Comparison of ENCODE assay signal across 8 mouse cellular contexts in genomic region chr11:51289564-51290041, GRCm38 (mm10). TPM values are rescaled to one million over a fixed set of nuclear protein-coding genes. Genes with fewer than 3 reads are reported as not detected.
A peak's percentile ranks its signal among the peaks of the same experiment; 100 is the strongest.
DNase-seq lines count a peak whose midpoint lies in the region; ATAC-seq and TF ChIP-seq lines count a peak whose summit lies in the region.

Col23a1 (plus strand) TSS chr11:51289920.

- peak within 1 kb of the TSS; percentile 97 for H3K4me2 ChIP-seq in forebrain, postnatal 0 days (ENCODE audit: low read depth)

- H3K27ac ChIP-seq in cerebellum, adult 2 months (ENCODE audit: insufficient read depth, low read length) = no peak within 1 kb of the TSS
- no peak within 1 kb of the TSS for H3K27ac ChIP-seq in forebrain, postnatal 0 days (ENCODE audit: low read depth, low read length)
- no peak within 1 kb of the TSS for H3K27ac ChIP-seq in olfactory bulb, adult 2 months (ENCODE audit: insufficient read depth, low read depth, low read length)

- ATAC-seq in forebrain, postnatal 0 days = peak; percentile 80

- peak within 1 kb of the TSS; percentile 52 for H3K9ac ChIP-seq in forebrain, postnatal 0 days

- peak within 1 kb of the TSS; percentile 34 for H3K4me3 ChIP-seq in cerebellum, adult 2 months (replicated peaks; ENCODE audit: insufficient read depth, low read depth, low read length)
- peak within 1 kb of the TSS; percentile 56 for H3K4me3 ChIP-seq in forebrain, postnatal 0 days (ENCODE audit: low read depth, low read length)
- peak within 1 kb of the TSS; percentile 84 for H3K4me3 ChIP-seq in lung, adult 2 months (replicated peaks; ENCODE audit: extremely low read depth, low read depth, low read length)
- peak within 1 kb of the TSS; percentile 55 for H3K4me3 ChIP-seq in olfactory bulb, adult 2 months (ENCODE audit: insufficient read depth, low read depth, low read length)

- TF ChIP-seq CTCF in cerebellum, adult 2 months (IDR thresholded peaks at IDR 0.05; ENCODE audit: borderline replicate concordance, insufficient read depth, low read depth, low read length) = peak; percentile 69
- TF ChIP-seq CTCF in forebrain, postnatal 0 days (IDR thresholded peaks at IDR 0.05; ENCODE audit: low read depth) = peak; percentile 95
- peak; percentile 79 for TF ChIP-seq CTCF in lung, adult 2 months (IDR thresholded peaks at IDR 0.05; ENCODE audit: insufficient read depth, low read length)
- TF ChIP-seq CTCF in olfactory bulb, adult 2 months (IDR thresholded peaks at IDR 0.05; ENCODE audit: insufficient read depth, low read depth, low read length) = peak; percentile 88

- WGBS in cerebellum, adult 2 months = under 1% methylated on average over 37 of the region's 38 CpGs
- 3% methylated on average over 37 of the region's 38 CpGs for WGBS in forebrain, postnatal 0 days
- under 1% methylated on average over 38 of the region's 38 CpGs for WGBS in lung, adult 2 months
- WGBS in olfactory bulb, adult 2 months = under 1% methylated on average over 34 of the region's 38 CpGs

- no peak for TF ChIP-seq POLR2A in cerebellum, adult 2 months (IDR thresholded peaks at IDR 0.05; ENCODE audit: borderline replicate concordance, insufficient read depth, low read length)
- no peak for TF ChIP-seq POLR2A in lung, adult 2 months (IDR thresholded peaks at IDR 0.05; ENCODE audit: borderline replicate concordance, extremely low read depth, low read depth, low read length)
- no peak for TF ChIP-seq POLR2A in olfactory bulb, adult 2 months (IDR thresholded peaks at IDR 0.05; ENCODE audit: insufficient read depth, low read depth, low read length)

- DNase-seq in Muller cell, postnatal 12 days (ENCODE audit: inconsistent ontology term) = peak; percentile 90
- peak; percentile 46 to 55 for DNase-seq in cerebellum, adult 2 months
- peak; percentile 86 for DNase-seq in forebrain, postnatal 0 days
- DNase-seq in heart, postnatal 36 days = peak; percentile 73 to 80
- DNase-seq in layer of hippocampus, adult 11-12 months (ENCODE audit: low spot score) = peak; percentile 71
- peak; percentile 69 for DNase-seq in lung, adult 2 months
- peak; percentile 51 for DNase-seq in thymus, postnatal 14 days

- peaks cover 3% of the 10 kb centered on the region; the same call in 1 of the 2 replicates for H3K36me3 ChIP-seq in forebrain, postnatal 0 days (ENCODE audit: insufficient read depth)

- peaks cover 2% of the 10 kb centered on the region; the same call in 1 of the 2 replicates for H3K27me3 ChIP-seq in cerebellum, adult 2 months (ENCODE audit: control insufficient read depth, insufficient read depth, low read length)
- no peaks in the 10 kb centered on the region for H3K27me3 ChIP-seq in forebrain, postnatal 0 days (ENCODE audit: insufficient read depth, low read length)

- H3K9me3 ChIP-seq in forebrain, postnatal 0 days (ENCODE audit: low read length) = no peaks in the 10 kb centered on the region

- intact Hi-C loops in heart, postnatal 36 days (cut with DNase I) = loop anchor here (1.0 kb wide), 2 partner anchors 158 to 245 kb away; no protein-coding TSS in a partner anchor

- H3K4me1 ChIP-seq in cerebellum, adult 2 months (ENCODE audit: control insufficient read depth, insufficient read depth, low read length) = no peaks in the 10 kb centered on the region
- no peaks in the 10 kb centered on the region for H3K4me1 ChIP-seq in forebrain, postnatal 0 days (ENCODE audit: insufficient read depth)
- peaks cover 9% of the 10 kb centered on the region for H3K4me1 ChIP-seq in lung, adult 2 months (ENCODE audit: control insufficient read depth, insufficient read depth, low read length)
- H3K4me1 ChIP-seq in olfactory bulb, adult 2 months (ENCODE audit: control insufficient read depth, insufficient read depth, low read length) = peaks cover 10% of the 10 kb centered on the region; the same call in 1 of the 2 replicates

RNA-seq across cellular contexts. Expression of gene Col23a1, which starts in this region (rescaled TPM):
- polyA plus RNA-seq in cerebellum, adult 2 months (2012; rRNA removed) = 5.3 and 6.6 TPM in 2 replicates
- total RNA-seq in forebrain, postnatal 0 days (2014; rRNA removed) = 11.8 and 12.6 TPM in 2 replicates
- polyA plus RNA-seq in forebrain, postnatal 0 days (2015; fragmentation: Nextera tagmentation; extraction: Ambion mirVana) = 3.2 and 3.8 TPM in 2 replicates
- total RNA-seq in heart, postnatal 36 days (2021) = 1 to 10 TPM; 1.3 to 1.4 TPM
- 17.8 and 27.1 TPM in 2 replicates for polyA plus RNA-seq in lung, adult 2 months (2012; rRNA removed)
- polyA plus RNA-seq in olfactory bulb, adult 2 months (2012; ENCODE audit: insufficient read depth, insufficient read length, low replicate concordance, missing spikeins) = not detected in 2 replicates

Comparison
In these comparisons a context has a peak if more than half of its experiments do, and no peak if none do; other contexts are left out.
1. H3K4me3 ChIP-seq: peak in every context shown above with its lines; median percentile 84 in lung, adult 2 months; 56 in forebrain, postnatal 0 days; 55 in olfactory bulb, adult 2 months; 34 in cerebellum, adult 2 months.